Mouse (Mus musculus) erythroblast, adult 5-6 weeks (primary cell): ENCODE results near the gene Hs6st2. TPM values are rescaled to one million over a fixed set of nuclear protein-coding genes. Genes with fewer than 3 reads are reported as not detected.

Source experiments
- ATAC-seq: replicated peaks from 2 replicates; pipeline ENCODE4 v1.8.0; 2016; ENCODE audit warnings: moderate number of reproducible peaks, mild to moderate bottlenecking, moderate TSS enrichment, inconsistent platforms; ENCODE audit not compliant: poor library complexity, low FRiP score, severe bottlenecking
- total RNA-seq, 2 experiments: library from RNA; stranded (forward) in 1 of 2; stranded (reverse) in 1 of 2; fragments of 150-400 nt in 1 of 2; fragments of 200-764, 138-1000 nt in 1 of 2; gene quantifications; 2 replicates each; pipeline versions ENCODE4 v1.2.3 to v1.2.4; 2015 to 2017; ENCODE audit warnings: low replicate concordance in 2 of 2

Hs6st2 gene
- total RNA-seq (2015; ENCODE audit: low replicate concordance) = not detected in 2 replicates
- not detected in 2 replicates for total RNA-seq (2017; ENCODE audit: low replicate concordance)

DNA sequence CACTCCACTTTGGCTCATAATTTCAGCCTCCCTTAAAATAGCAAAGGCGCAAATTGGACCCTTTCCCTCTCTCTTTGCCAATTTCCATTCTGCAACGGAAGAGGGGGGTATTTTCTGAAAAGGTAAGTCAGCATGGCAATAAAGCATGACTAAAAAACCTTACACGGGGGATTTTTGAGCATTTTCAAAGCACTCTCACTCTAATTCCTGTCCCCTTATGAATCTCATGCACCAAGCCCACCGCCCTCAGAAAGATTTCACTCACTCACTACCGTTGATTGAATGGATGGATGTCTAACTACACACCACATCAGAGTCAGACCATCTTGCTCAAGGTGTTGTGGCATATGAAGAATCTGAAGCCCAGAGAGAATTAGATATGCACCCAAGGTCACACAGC, at the start of gene Hs6st2:
TSS of gene Hs6st2 (minus strand) at position 101 of the 400 bp plus-strand sequence.
- no peak for ATAC-seq

DNA sequence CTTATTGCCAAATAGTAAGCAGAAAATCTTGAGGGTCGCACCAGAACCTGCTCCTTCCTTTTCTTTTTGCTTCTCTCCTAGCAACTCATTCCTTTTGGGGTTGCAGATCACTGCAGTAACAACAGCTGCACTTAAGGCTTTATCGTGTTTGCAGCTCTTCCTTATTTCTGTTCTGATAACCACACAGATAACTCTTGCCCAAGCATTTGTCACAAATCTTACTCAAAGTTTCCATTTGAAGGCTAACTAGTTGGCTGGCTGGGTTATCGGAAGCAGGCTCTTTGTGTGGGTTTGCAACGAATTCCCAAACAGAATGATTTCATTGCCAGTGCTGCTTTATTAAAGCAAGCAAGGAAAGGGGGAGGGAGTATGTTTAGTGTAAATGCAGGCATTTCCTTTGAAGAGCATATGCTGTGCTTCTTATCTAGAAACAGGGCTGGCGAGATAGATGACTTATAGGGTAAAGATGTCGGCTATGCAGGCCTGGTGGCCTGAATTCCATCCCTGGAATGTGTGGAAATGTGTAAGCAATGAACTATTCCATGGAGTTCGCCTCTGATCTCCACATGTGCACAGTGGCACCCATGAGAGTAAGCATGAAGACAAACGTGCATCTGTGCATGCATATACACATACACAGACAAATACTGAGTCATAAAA, 32.6 kb upstream of the Hs6st2 start:
- no peak for ATAC-seq

- ATAC-seq = no peak
These were observed 31.3 kb upstream of the Hs6st2 start for GRCm38 (mm10) chrX:51712996-51713395.

DNA sequence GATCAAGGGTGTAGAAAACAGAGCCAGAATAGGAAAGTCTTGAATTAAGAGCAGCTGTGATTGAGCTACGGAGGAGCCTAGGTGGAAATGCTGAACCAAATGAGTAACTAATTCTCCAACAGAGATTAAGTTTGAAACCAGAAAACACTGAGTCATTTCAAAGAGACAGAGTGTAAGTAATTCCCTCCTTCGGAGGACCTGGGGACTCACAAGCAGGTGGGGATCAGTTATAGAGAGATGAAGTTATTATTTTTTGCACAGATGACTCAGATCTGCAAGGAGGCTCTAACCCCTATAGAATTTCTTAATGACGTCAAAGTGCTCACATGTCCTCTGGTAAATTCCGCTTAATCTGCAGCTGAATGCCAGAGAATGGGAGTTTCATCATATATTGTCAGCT, 21.2 kb upstream of the Hs6st2 start:
- ATAC-seq = no peak

DNA sequence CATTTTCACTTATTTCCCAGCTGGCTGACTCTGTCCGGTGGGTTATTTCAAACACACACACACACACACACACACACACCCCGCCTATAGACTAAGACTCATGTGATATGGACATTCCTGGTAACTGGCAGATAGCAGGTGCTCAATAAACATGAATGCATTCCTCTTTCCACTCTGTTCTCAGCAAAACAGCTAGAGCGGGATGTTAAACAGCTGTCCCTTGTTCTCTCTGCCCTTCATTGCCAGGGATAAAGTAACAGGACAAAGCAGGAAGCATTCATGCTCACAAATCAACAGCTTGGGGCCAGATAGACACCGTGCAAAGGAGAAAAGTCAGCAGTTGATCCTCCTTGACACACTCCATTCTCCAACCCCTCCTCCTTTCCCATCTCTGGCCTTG, 17.4 kb upstream of the Hs6st2 start:
- no peak for ATAC-seq

- no peak for ATAC-seq
These were observed 4.6 kb upstream of the Hs6st2 start for GRCm38 (mm10) chrX:51686048-51686949.

GRCm38 (mm10) chrX:51684336-51685056, 2.8 kb upstream of the Hs6st2 start:
- ATAC-seq = no peak

GRCm38 (mm10) chrX:51681170-51681667, 437 bp downstream of the Hs6st2 start:
- no peak for ATAC-seq

DNA sequence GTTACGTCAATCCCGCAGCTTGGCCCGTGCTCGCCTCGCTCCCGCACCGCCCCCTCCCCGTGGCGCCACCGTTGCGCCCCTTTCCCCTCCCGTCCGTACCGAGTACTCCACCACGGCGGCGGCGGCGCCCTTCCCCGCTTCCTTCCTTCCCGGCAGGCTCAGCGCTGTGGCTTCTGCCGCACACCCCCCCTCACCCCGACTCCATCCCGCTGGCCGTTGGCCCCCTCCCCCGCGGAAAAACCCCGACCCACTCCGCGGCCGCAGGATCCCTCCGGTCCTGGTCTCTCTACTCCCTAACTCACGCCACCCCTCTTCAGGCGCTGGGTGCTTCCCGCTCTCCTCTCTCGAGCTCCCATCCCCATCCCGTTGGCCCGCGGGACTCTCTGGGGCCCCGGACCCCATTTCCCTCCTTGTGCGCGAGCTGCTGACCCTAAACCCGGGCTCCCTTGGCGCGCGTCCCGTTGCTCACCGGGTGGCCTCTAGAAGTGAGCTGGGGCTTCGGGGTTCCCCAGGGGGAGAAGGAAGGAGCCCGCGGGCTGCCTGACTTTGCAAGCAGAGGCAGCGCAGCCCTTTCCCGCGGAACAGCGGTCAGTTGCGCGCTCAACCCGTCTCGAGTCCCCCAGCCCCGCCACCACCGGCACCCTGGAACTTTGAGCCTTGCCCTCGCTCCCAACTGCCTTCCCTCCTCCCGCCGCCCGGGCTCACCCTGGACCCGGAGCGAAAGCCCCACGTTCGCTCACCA, 1.1 kb downstream of the Hs6st2 start:
- no peak for ATAC-seq

GRCm38 (mm10) chrX:51679601-51680427, 1.8 kb downstream of the Hs6st2 start:
- ATAC-seq = no peak

GRCm38 (mm10) chrX:51658236-51658635, 23.4 kb downstream of the Hs6st2 start:
- ATAC-seq = no peak

GRCm38 (mm10) chrX:51642661-51643257, 38.9 kb downstream of the Hs6st2 start:
- no peak for ATAC-seq

DNA sequence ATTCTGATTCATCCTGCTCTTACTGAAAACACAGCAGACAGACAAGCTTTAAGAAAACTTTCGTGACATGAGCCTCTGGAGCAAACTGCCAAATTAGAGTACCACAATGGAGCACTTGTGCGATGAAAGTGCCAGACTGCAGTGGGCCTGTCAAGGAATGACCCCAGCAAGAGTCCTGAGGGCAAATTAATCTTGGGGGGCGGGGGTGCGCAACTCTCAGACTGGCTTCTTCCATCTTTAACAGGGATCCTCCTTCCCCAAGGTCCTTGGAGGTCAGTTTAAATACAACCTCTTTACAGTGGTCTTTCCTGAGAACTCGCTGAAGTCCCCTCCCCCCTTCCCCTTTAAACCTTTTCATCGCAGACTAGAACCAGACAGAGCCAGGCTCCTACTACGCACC, 45.9 kb downstream of the Hs6st2 start:
- no peak for ATAC-seq

DNA sequence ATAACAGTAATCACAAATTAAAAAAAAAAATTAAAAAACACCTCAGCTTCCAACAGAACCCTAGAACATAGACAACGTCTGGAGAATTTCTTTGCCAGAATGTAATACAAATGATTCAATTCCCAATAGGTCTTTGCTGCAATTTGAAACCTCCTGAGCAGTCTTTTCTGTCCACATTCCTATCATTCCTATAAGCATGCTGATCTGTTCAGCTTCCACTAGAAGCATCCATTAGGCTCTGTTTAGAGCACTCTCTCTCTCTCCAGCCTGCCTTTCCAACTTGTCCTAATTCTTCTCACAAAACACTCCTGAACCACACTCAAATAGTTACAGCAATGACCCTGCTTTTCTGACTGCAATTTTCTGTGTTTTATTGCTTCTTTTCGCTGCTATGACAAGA, 50.3 kb downstream of the Hs6st2 start:
- ATAC-seq = no peak

- ATAC-seq = no peak
These were observed 67.2 kb downstream of the Hs6st2 start for GRCm38 (mm10) chrX:51614384-51615004.

GRCm38 (mm10) chrX:51610743-51611142, 70.9 kb downstream of the Hs6st2 start:
- ATAC-seq = no peak

- ATAC-seq = no peak
These were observed 75.3 kb downstream of the Hs6st2 start for GRCm38 (mm10) chrX:51606231-51606863.
